Mouse (Mus musculus): ENCODE measurements at regions not wholly inside any gene's neighbourhood (a gene's known extent, or its start where the extent isn't known, plus 50 kb on each side); places are given as distances from the start of the nearest gene placed in this dataset.
A peak's percentile ranks its signal among the peaks of the same experiment; 100 is the strongest.

- Histone ChIP-seq H3K27ac (ENCODE audit: control insufficient read depth, low read depth, low read length) (no peak overlapping the region), H3K9ac (ENCODE audit: control insufficient read depth, low read depth, low read length, poor library complexity, severe bottlenecking) (no peak overlapping the region), H3K79me2 (ENCODE audit: control insufficient read depth, insufficient read depth, low read length, poor library complexity) (no peaks in the 10 kb centered on the region), H3K27me3 (ENCODE audit: control insufficient read depth in 1 of 2, insufficient read depth in 2 of 2, low read length in 2 of 2) (no peaks in the 10 kb centered on the region), H3K36me3 (ENCODE audit: control insufficient read depth in 1 of 2, insufficient read depth in 2 of 2, low read length in 2 of 2) (no peaks in the 10 kb centered on the region), H3K4me1 (ENCODE audit: control insufficient read depth in 1 of 2, insufficient read depth in 2 of 2, low read length in 2 of 2) (no peaks in the 10 kb centered on the region), H3K9me3 (replicated peaks; ENCODE audit: insufficient read depth, low read length) (no peaks in the 10 kb centered on the region), H3K4me3 (ENCODE audit: control insufficient read depth in 1 of 2, insufficient read depth in 1 of 2, low read depth in 2 of 2, low read length in 2 of 2) (no peak overlapping the region)
- no peak for DNase-seq (ENCODE audit: low read depth, low spot score)
- TF ChIP-seq MAFK (IDR thresholded peaks at IDR 0.05; ENCODE audit: borderline replicate concordance, low read depth, low read length) (peak; percentile 56; the same call in 1 of the 2 replicates), POLR2A (IDR thresholded peaks at IDR 0.05; ENCODE audit: control insufficient read depth in 1 of 2, insufficient read depth in 1 of 2, low read depth in 1 of 2, low read length in 2 of 2, poor library complexity in 1 of 2) (no peak)
These were observed 274.4 kb upstream of the G2e3 start for GRCm38 (mm10) chr12:51073503-51073902.

- Histone ChIP-seq H3K79me2 (ENCODE audit: control insufficient read depth, insufficient read depth, low read length, poor library complexity) (no peaks in the 10 kb centered on the region), H3K4me3 (ENCODE audit: control insufficient read depth in 1 of 2, insufficient read depth in 1 of 2, low read depth in 2 of 2, low read length in 2 of 2) (no peak overlapping the region), H3K27me3 (ENCODE audit: control insufficient read depth in 1 of 2, insufficient read depth in 2 of 2, low read length in 2 of 2) (no peaks in the 10 kb centered on the region), H3K9me3 (replicated peaks; ENCODE audit: insufficient read depth, low read length) (no peaks in the 10 kb centered on the region), H3K9ac (ENCODE audit: control insufficient read depth, low read depth, low read length, poor library complexity, severe bottlenecking) (no peak overlapping the region), H3K36me3 (ENCODE audit: control insufficient read depth in 1 of 2, insufficient read depth in 2 of 2, low read length in 2 of 2) (no peaks in the 10 kb centered on the region), H3K4me1 (ENCODE audit: control insufficient read depth in 1 of 2, insufficient read depth in 2 of 2, low read length in 2 of 2) (no peaks in the 10 kb centered on the region), H3K27ac (ENCODE audit: control insufficient read depth, low read depth, low read length) (no peak overlapping the region)
- DNase-seq (ENCODE audit: low read depth, low spot score): no peak
- TF ChIP-seq RAD21 (IDR thresholded peaks at IDR 0.05; ENCODE audit: low read depth, low read length) (no peak), MAX (IDR thresholded peaks at IDR 0.05; ENCODE audit: low read length) (no peak), MAZ (IDR thresholded peaks at IDR 0.05; ENCODE audit: low read depth, low read length) (no peak), USF1 (IDR thresholded peaks at IDR 0.05; ENCODE audit: low read depth, low read length) (no peak), E2F4 (IDR thresholded peaks at IDR 0.05; ENCODE audit: borderline replicate concordance, low read depth, low read length) (no peak), TAL1 (IDR thresholded peaks at IDR 0.05; ENCODE audit: low read length) (no peak), TBP (IDR thresholded peaks at IDR 0.05; ENCODE audit: low read depth, low read length) (no peak), CHD1 (IDR thresholded peaks at IDR 0.05; ENCODE audit: low read depth, low read length) (no peak), NRF1 (IDR thresholded peaks at IDR 0.05; ENCODE audit: insufficient read depth, low read depth, low read length, poor library complexity, severe bottlenecking) (no peak), JUND (IDR thresholded peaks at IDR 0.05; ENCODE audit: low read depth, low read length) (no peak), SIN3A (IDR thresholded peaks at IDR 0.05; ENCODE audit: low read length) (no peak), SMC3 (IDR thresholded peaks at IDR 0.05; ENCODE audit: low read depth, low read length) (no peak), ZMIZ1 (IDR thresholded peaks at IDR 0.05; ENCODE audit: low read depth, low read length) (no peak), CHD2 (IDR thresholded peaks at IDR 0.05; ENCODE audit: low read length) (no peak), GABPA (IDR thresholded peaks at IDR 0.05; ENCODE audit: low read depth, low read length) (no peak), TCF12 (IDR thresholded peaks at IDR 0.05; ENCODE audit: low read depth, low read length) (no peak), POLR2AphosphoS5 (IDR thresholded peaks at IDR 0.05; ENCODE audit: borderline replicate concordance, low read depth, low read length) (no peak)
These were observed 286.9 kb upstream of the G2e3 start for GRCm38 (mm10) chr12:51060931-51061330.

Data from MEL (cell line).